Mouse (Mus musculus): Measurements from ENCODE around the gene Adcyap1r1. TPM values are rescaled to one million over a fixed set of nuclear protein-coding genes. Genes with fewer than 3 reads are reported as not detected.

Adcyap1r1 gene
- polyA plus RNA-seq, 1 experiment, result not detected

- H3K9me3 ChIP-seq (ENCODE audit: control insufficient read depth, low read length), result no peaks in the 10 kb centered on the region
- TF ChIP-seq TAL1 (IDR thresholded peaks at IDR 0.05; ENCODE audit: low read length) (no peak), GATA1 (IDR thresholded peaks at IDR 0.05; ENCODE audit: low read length) (no peak)
- H3K27me3 ChIP-seq (ENCODE audit: control insufficient read depth), result peaks cover 2% of the 10 kb centered on the region; the same call in 1 of the 2 replicates
- no peaks in the 10 kb centered on the region for H3K36me3 ChIP-seq (ENCODE audit: control insufficient read depth)
- no peaks in the 10 kb centered on the region for H3K4me1 ChIP-seq (ENCODE audit: control insufficient read depth)
- H3K4me3 ChIP-seq (replicated peaks), result no peak overlapping the region
Measured at GRCm38 (mm10) chr6:55443927-55444688, 7.7 kb upstream of the Adcyap1r1 start.

- H3K36me3 ChIP-seq (ENCODE audit: control insufficient read depth), result no peaks in the 10 kb centered on the region
- no peaks in the 10 kb centered on the region for H3K4me1 ChIP-seq (ENCODE audit: control insufficient read depth)
- TF ChIP-seq GATA1 (IDR thresholded peaks at IDR 0.05; ENCODE audit: low read length) (no peak), TAL1 (IDR thresholded peaks at IDR 0.05; ENCODE audit: low read length) (no peak)
- peaks cover 2% of the 10 kb centered on the region; the same call in 1 of the 2 replicates for H3K27me3 ChIP-seq (ENCODE audit: control insufficient read depth)
- no peaks in the 10 kb centered on the region for H3K9me3 ChIP-seq (ENCODE audit: control insufficient read depth, low read length)
- H3K4me3 ChIP-seq (replicated peaks), result no peak overlapping the region
Measured at GRCm38 (mm10) chr6:55444721-55445120, 7.1 kb upstream of the Adcyap1r1 start.

- Histone ChIP-seq H3K4me1 (ENCODE audit: control insufficient read depth) (no peaks in the 10 kb centered on the region), H3K36me3 (ENCODE audit: control insufficient read depth) (no peaks in the 10 kb centered on the region), H3K4me3 (replicated peaks) (no peak overlapping the region), H3K27me3 (ENCODE audit: control insufficient read depth) (peaks cover 36% of the 10 kb centered on the region), H3K9me3 (ENCODE audit: control insufficient read depth, low read length) (no peaks in the 10 kb centered on the region)
- TF ChIP-seq GATA1 (IDR thresholded peaks at IDR 0.05; ENCODE audit: low read length) (no peak), TAL1 (IDR thresholded peaks at IDR 0.05; ENCODE audit: low read length) (no peak)
Measured at GRCm38 (mm10) chr6:55448199-55448598, 3.6 kb upstream of the Adcyap1r1 start.

- peaks cover 42% of the 10 kb centered on the region for H3K27me3 ChIP-seq (ENCODE audit: control insufficient read depth)
Measured at GRCm38 (mm10) chr6:55448976-55449678, 2.7 kb upstream of the Adcyap1r1 start.

GRCm38 (mm10) chr6:55452381-55452780 lies 603 bp downstream of the Adcyap1r1 start:
- H3K4me1 ChIP-seq (ENCODE audit: control insufficient read depth), result no peaks in the 10 kb centered on the region

More at GRCm38 (mm10) chr6:55448976-55449678, 2.7 kb upstream of the Adcyap1r1 start:
- Histone ChIP-seq H3K36me3 (ENCODE audit: control insufficient read depth) (no peaks in the 10 kb centered on the region), H3K9me3 (ENCODE audit: control insufficient read depth, low read length) (no peaks in the 10 kb centered on the region), H3K4me1 (ENCODE audit: control insufficient read depth) (no peaks in the 10 kb centered on the region), H3K4me3 (replicated peaks) (no peak overlapping the region)
- TF ChIP-seq TAL1 (IDR thresholded peaks at IDR 0.05; ENCODE audit: low read length) (no peak), GATA1 (IDR thresholded peaks at IDR 0.05; ENCODE audit: low read length) (no peak)

GRCm38 (mm10) chr6:55453548-55453947 lies 1.8 kb downstream of the Adcyap1r1 start:
- Histone ChIP-seq H3K27me3 (ENCODE audit: control insufficient read depth) (peaks cover 44% of the 10 kb centered on the region), H3K9me3 (ENCODE audit: control insufficient read depth, low read length) (no peaks in the 10 kb centered on the region), H3K4me1 (ENCODE audit: control insufficient read depth) (no peaks in the 10 kb centered on the region), H3K36me3 (ENCODE audit: control insufficient read depth) (no peaks in the 10 kb centered on the region), H3K4me3 (replicated peaks) (no peak overlapping the region)
- TF ChIP-seq TAL1 (IDR thresholded peaks at IDR 0.05; ENCODE audit: low read length) (no peak), GATA1 (IDR thresholded peaks at IDR 0.05; ENCODE audit: low read length) (no peak)

More at GRCm38 (mm10) chr6:55452381-55452780, 603 bp downstream of the Adcyap1r1 start:
- H3K9me3 ChIP-seq (ENCODE audit: control insufficient read depth, low read length), result no peaks in the 10 kb centered on the region
- H3K4me3 ChIP-seq (replicated peaks), result no peak overlapping the region
- no peaks in the 10 kb centered on the region for H3K36me3 ChIP-seq (ENCODE audit: control insufficient read depth)
- TF ChIP-seq GATA1 (IDR thresholded peaks at IDR 0.05; ENCODE audit: low read length), result no peak
- TF ChIP-seq TAL1 (IDR thresholded peaks at IDR 0.05; ENCODE audit: low read length), result no peak
- H3K27me3 ChIP-seq (ENCODE audit: control insufficient read depth), result peaks cover 46% of the 10 kb centered on the region

- Histone ChIP-seq H3K4me3 (replicated peaks) (no peak overlapping the region), H3K36me3 (ENCODE audit: control insufficient read depth) (no peaks in the 10 kb centered on the region), H3K9me3 (ENCODE audit: control insufficient read depth, low read length) (no peaks in the 10 kb centered on the region), H3K27me3 (ENCODE audit: control insufficient read depth) (peaks cover 35% of the 10 kb centered on the region), H3K4me1 (ENCODE audit: control insufficient read depth) (no peaks in the 10 kb centered on the region)
- no peak for TF ChIP-seq GATA1 (IDR thresholded peaks at IDR 0.05; ENCODE audit: low read length)
- TF ChIP-seq TAL1 (IDR thresholded peaks at IDR 0.05; ENCODE audit: low read length), result no peak
Measured at GRCm38 (mm10) chr6:55455641-55456040, 3.9 kb downstream of the Adcyap1r1 start.

GRCm38 (mm10) chr6:55457727-55458126 lies 5.9 kb downstream of the Adcyap1r1 start:
- no peaks in the 10 kb centered on the region for H3K36me3 ChIP-seq (ENCODE audit: control insufficient read depth)
- no peaks in the 10 kb centered on the region for H3K9me3 ChIP-seq (ENCODE audit: control insufficient read depth, low read length)
- TF ChIP-seq GATA1 (IDR thresholded peaks at IDR 0.05; ENCODE audit: low read length) (no peak), TAL1 (IDR thresholded peaks at IDR 0.05; ENCODE audit: low read length) (no peak)
- no peaks in the 10 kb centered on the region for H3K4me1 ChIP-seq (ENCODE audit: control insufficient read depth)
- no peak overlapping the region for H3K4me3 ChIP-seq (replicated peaks)
- peaks cover 15% of the 10 kb centered on the region for H3K27me3 ChIP-seq (ENCODE audit: control insufficient read depth)

GRCm38 (mm10) chr6:55458156-55458555 lies 6.4 kb downstream of the Adcyap1r1 start:
- H3K4me3 ChIP-seq (replicated peaks), result no peak overlapping the region
- H3K36me3 ChIP-seq (ENCODE audit: control insufficient read depth), result no peaks in the 10 kb centered on the region
- TF ChIP-seq GATA1 (IDR thresholded peaks at IDR 0.05; ENCODE audit: low read length) (no peak), TAL1 (IDR thresholded peaks at IDR 0.05; ENCODE audit: low read length) (no peak)
- H3K4me1 ChIP-seq (ENCODE audit: control insufficient read depth), result no peaks in the 10 kb centered on the region
- H3K27me3 ChIP-seq (ENCODE audit: control insufficient read depth), result peaks cover 10% of the 10 kb centered on the region
- H3K9me3 ChIP-seq (ENCODE audit: control insufficient read depth, low read length), result no peaks in the 10 kb centered on the region
